Mouse (Mus musculus): ENCODE measurements around the gene Jph4. TPM values are rescaled to one million over a fixed set of nuclear protein-coding genes. Genes with fewer than 3 reads are reported as not detected.
A peak's percentile ranks its signal among the peaks of the same experiment; 100 is the strongest.

Jph4 gene
- polyA plus RNA-seq (2015; fragmentation: Nextera tagmentation; extraction: Ambion mirVana): 0.18 and 0.40 TPM in 2 replicates

- H3K9ac ChIP-seq (ENCODE audit: low read length): no peak within 1 kb of the TSS
- H3K27ac ChIP-seq (ENCODE audit: low read length): no peak within 1 kb of the TSS
- peak within 1 kb of the TSS; percentile 88 for H3K4me2 ChIP-seq (ENCODE audit: low read depth, low read length)
- ATAC-seq (ENCODE audit: low read depth): no peak
- H3K4me1 ChIP-seq (replicated peaks; ENCODE audit: control insufficient read depth, insufficient read depth, low read length): peaks cover 24% of the 10 kb centered on the region
- no peaks in the 10 kb centered on the region for H3K9me3 ChIP-seq (ENCODE audit: control insufficient read depth, low read length)
- no peak within 1 kb of the TSS; the same call in 1 of the 2 replicates for H3K4me3 ChIP-seq (ENCODE audit: low read length)
- H3K27me3 ChIP-seq (ENCODE audit: control insufficient read depth, insufficient read depth, low read depth, low read length): peaks cover 47% of the 10 kb centered on the region
- WGBS: 6% methylated on average over 21 of the region's 21 CpGs
- no peaks in the 10 kb centered on the region for H3K36me3 ChIP-seq (ENCODE audit: control insufficient read depth, insufficient read depth, low read length)
Observed at GRCm38 (mm10) chr14:55116425-55117200, at the start of gene Jph4. Gene Jph4 (minus strand): TSS chr14:55116935.

GRCm38 (mm10) chr14:55164172-55164806 is 47.6 kb upstream of the Jph4 start:
- ATAC-seq (ENCODE audit: low read depth): no peak
- 53% methylated on average over 5 of the region's 5 CpGs for WGBS

GRCm38 (mm10) chr14:55162168-55162567 is 45.4 kb upstream of the Jph4 start:
- ATAC-seq (ENCODE audit: low read depth): no peak
- no peak overlapping the region for H3K4me3 ChIP-seq (ENCODE audit: low read length)

More at GRCm38 (mm10) chr14:55164172-55164806, 47.6 kb upstream of the Jph4 start:
- Histone ChIP-seq H3K27me3 (ENCODE audit: control insufficient read depth, insufficient read depth, low read depth, low read length) (no peaks in the 10 kb centered on the region), H3K36me3 (ENCODE audit: control insufficient read depth, insufficient read depth, low read length) (no peaks in the 10 kb centered on the region), H3K9me3 (ENCODE audit: control insufficient read depth, low read length) (no peaks in the 10 kb centered on the region), H3K4me2 (ENCODE audit: low read depth, low read length) (no peak overlapping the region), H3K4me3 (ENCODE audit: low read length) (no peak overlapping the region), H3K9ac (ENCODE audit: low read length) (no peak overlapping the region), H3K27ac (ENCODE audit: low read length) (no peak overlapping the region), H3K4me1 (replicated peaks; ENCODE audit: control insufficient read depth, insufficient read depth, low read length) (0 out of 2 replicates have a peak, but pooled peaks cover 4% of the 10 kb centered on the region)

GRCm38 (mm10) chr14:55161098-55161634 is 44.4 kb upstream of the Jph4 start:
- H3K9me3 ChIP-seq (ENCODE audit: control insufficient read depth, low read length): no peaks in the 10 kb centered on the region
- H3K4me3 ChIP-seq (ENCODE audit: low read length): peak overlapping the region; percentile 21; the same call in 1 of the 2 replicates
- peak; percentile 72 for ATAC-seq (ENCODE audit: low read depth)
- peak overlapping the region; percentile 48 for H3K4me2 ChIP-seq (ENCODE audit: low read depth, low read length)
- peak overlapping the region; percentile 39; the same call in 1 of the 2 replicates for H3K9ac ChIP-seq (ENCODE audit: low read length)
- H3K36me3 ChIP-seq (ENCODE audit: control insufficient read depth, insufficient read depth, low read length): no peaks in the 10 kb centered on the region
- H3K27ac ChIP-seq (ENCODE audit: low read length): no peak overlapping the region
- no peaks in the 10 kb centered on the region for H3K27me3 ChIP-seq (ENCODE audit: control insufficient read depth, insufficient read depth, low read depth, low read length)
- 25% methylated on average over 14 of the region's 14 CpGs for WGBS
- H3K4me1 ChIP-seq (replicated peaks; ENCODE audit: control insufficient read depth, insufficient read depth, low read length): 0 out of 2 replicates have a peak, but pooled peaks cover 4% of the 10 kb centered on the region

More at GRCm38 (mm10) chr14:55162168-55162567, 45.4 kb upstream of the Jph4 start:
- Histone ChIP-seq H3K9ac (ENCODE audit: low read length) (no peak overlapping the region), H3K27ac (ENCODE audit: low read length) (no peak overlapping the region), H3K4me1 (replicated peaks; ENCODE audit: control insufficient read depth, insufficient read depth, low read length) (0 out of 2 replicates have a peak, but pooled peaks cover 4% of the 10 kb centered on the region), H3K27me3 (ENCODE audit: control insufficient read depth, insufficient read depth, low read depth, low read length) (no peaks in the 10 kb centered on the region), H3K9me3 (ENCODE audit: control insufficient read depth, low read length) (no peaks in the 10 kb centered on the region), H3K4me2 (ENCODE audit: low read depth, low read length) (no peak overlapping the region), H3K36me3 (ENCODE audit: control insufficient read depth, insufficient read depth, low read length) (no peaks in the 10 kb centered on the region)
- WGBS: 68% methylated on average over 4 of the region's 4 CpGs

GRCm38 (mm10) chr14:55160251-55161071 is 43.7 kb upstream of the Jph4 start:
- WGBS: 69% methylated on average over 7 of the region's 10 CpGs
- H3K4me2 ChIP-seq (ENCODE audit: low read depth, low read length): no peak overlapping the region; the same call in 1 of the 2 replicates
- ATAC-seq (ENCODE audit: low read depth): no peak

GRCm38 (mm10) chr14:55157322-55158065 is 40.8 kb upstream of the Jph4 start:
- Histone ChIP-seq H3K9ac (ENCODE audit: low read length) (no peak overlapping the region), H3K27me3 (ENCODE audit: control insufficient read depth, insufficient read depth, low read depth, low read length) (no peaks in the 10 kb centered on the region), H3K36me3 (ENCODE audit: control insufficient read depth, insufficient read depth, low read length) (no peaks in the 10 kb centered on the region), H3K9me3 (ENCODE audit: control insufficient read depth, low read length) (no peaks in the 10 kb centered on the region), H3K4me1 (replicated peaks; ENCODE audit: control insufficient read depth, insufficient read depth, low read length) (0 out of 2 replicates have a peak, but pooled peaks cover 4% of the 10 kb centered on the region), H3K4me2 (ENCODE audit: low read depth, low read length) (no peak overlapping the region), H3K27ac (ENCODE audit: low read length) (no peak overlapping the region), H3K4me3 (ENCODE audit: low read length) (no peak overlapping the region)
- WGBS: 40% methylated on average over 12 of the region's 12 CpGs
- no peak for ATAC-seq (ENCODE audit: low read depth)

More at GRCm38 (mm10) chr14:55160251-55161071, 43.7 kb upstream of the Jph4 start:
- Histone ChIP-seq H3K9ac (ENCODE audit: low read length) (no peak overlapping the region), H3K4me3 (ENCODE audit: low read length) (no peak overlapping the region), H3K4me1 (replicated peaks; ENCODE audit: control insufficient read depth, insufficient read depth, low read length) (0 out of 2 replicates have a peak, but pooled peaks cover 4% of the 10 kb centered on the region), H3K27ac (ENCODE audit: low read length) (no peak overlapping the region), H3K27me3 (ENCODE audit: control insufficient read depth, insufficient read depth, low read depth, low read length) (no peaks in the 10 kb centered on the region), H3K9me3 (ENCODE audit: control insufficient read depth, low read length) (no peaks in the 10 kb centered on the region), H3K36me3 (ENCODE audit: control insufficient read depth, insufficient read depth, low read length) (no peaks in the 10 kb centered on the region)

GRCm38 (mm10) chr14:55152951-55153481 is 36.3 kb upstream of the Jph4 start:
- no peaks in the 10 kb centered on the region for H3K9me3 ChIP-seq (ENCODE audit: control insufficient read depth, low read length)
- H3K27me3 ChIP-seq (ENCODE audit: control insufficient read depth, insufficient read depth, low read depth, low read length): no peaks in the 10 kb centered on the region
- H3K36me3 ChIP-seq (ENCODE audit: control insufficient read depth, insufficient read depth, low read length): no peaks in the 10 kb centered on the region
- no peak overlapping the region for H3K9ac ChIP-seq (ENCODE audit: low read length)
- H3K27ac ChIP-seq (ENCODE audit: low read length): no peak overlapping the region
- no peak overlapping the region for H3K4me3 ChIP-seq (ENCODE audit: low read length)
- WGBS: 81% methylated on average over 16 of the region's 16 CpGs
- H3K4me2 ChIP-seq (ENCODE audit: low read depth, low read length): no peak overlapping the region
- ATAC-seq (ENCODE audit: low read depth): no peak
- no peaks in the 10 kb centered on the region for H3K4me1 ChIP-seq (replicated peaks; ENCODE audit: control insufficient read depth, insufficient read depth, low read length)

- H3K4me3 ChIP-seq (ENCODE audit: low read length): no peak overlapping the region
- no peak overlapping the region for H3K4me2 ChIP-seq (ENCODE audit: low read depth, low read length)
- H3K9me3 ChIP-seq (ENCODE audit: control insufficient read depth, low read length): no peaks in the 10 kb centered on the region
- H3K36me3 ChIP-seq (ENCODE audit: control insufficient read depth, insufficient read depth, low read length): no peaks in the 10 kb centered on the region
- no peak overlapping the region for H3K9ac ChIP-seq (ENCODE audit: low read length)
- no peaks in the 10 kb centered on the region for H3K27me3 ChIP-seq (ENCODE audit: control insufficient read depth, insufficient read depth, low read depth, low read length)
- no peak for ATAC-seq (ENCODE audit: low read depth)
- H3K4me1 ChIP-seq (replicated peaks; ENCODE audit: control insufficient read depth, insufficient read depth, low read length): no peaks in the 10 kb centered on the region
- no peak overlapping the region for H3K27ac ChIP-seq (ENCODE audit: low read length)
- WGBS: 73% methylated on average over 4 of the region's 4 CpGs
Observed at GRCm38 (mm10) chr14:55152174-55152573, 35.4 kb upstream of the Jph4 start.
